Mouse (Mus musculus) effector memory CD4-positive, alpha-beta T cell, adult 7 months (primary cell): ENCODE data around the gene Hpdl. TPM values are rescaled to one million over a fixed set of nuclear protein-coding genes. Genes with fewer than 3 reads are reported as not detected.

Experiments
- polyA plus RNA-seq: library from polyadenylated mRNA; unstranded; fragments of 100-300 nt; shearing (Covaris generic); gene quantifications from one replicate; pipeline ENCODE4 v1.2.1, GENCODE M21; 2017

Hpdl gene
- 0.21 TPM for polyA plus RNA-seq

DNA sequence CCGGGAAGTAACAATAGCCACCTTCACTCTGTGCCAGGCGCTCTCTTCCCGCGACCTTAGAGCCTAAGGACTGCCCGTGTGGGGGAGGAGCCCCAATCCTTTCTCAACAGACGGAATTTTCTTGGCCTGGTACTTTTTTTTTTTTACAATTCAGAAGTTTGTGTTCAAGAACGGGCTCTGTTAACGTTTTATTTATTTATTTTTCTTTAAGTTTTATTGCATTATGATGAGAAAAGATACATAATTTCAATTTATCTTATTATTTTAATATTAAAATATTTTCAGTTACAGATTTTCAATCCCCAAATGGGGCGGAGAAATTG lies at the start of gene Hpdl:
Gene Hpdl, minus strand, starts transcription at position 14 of the 323 bp plus-strand sequence.

DNA sequence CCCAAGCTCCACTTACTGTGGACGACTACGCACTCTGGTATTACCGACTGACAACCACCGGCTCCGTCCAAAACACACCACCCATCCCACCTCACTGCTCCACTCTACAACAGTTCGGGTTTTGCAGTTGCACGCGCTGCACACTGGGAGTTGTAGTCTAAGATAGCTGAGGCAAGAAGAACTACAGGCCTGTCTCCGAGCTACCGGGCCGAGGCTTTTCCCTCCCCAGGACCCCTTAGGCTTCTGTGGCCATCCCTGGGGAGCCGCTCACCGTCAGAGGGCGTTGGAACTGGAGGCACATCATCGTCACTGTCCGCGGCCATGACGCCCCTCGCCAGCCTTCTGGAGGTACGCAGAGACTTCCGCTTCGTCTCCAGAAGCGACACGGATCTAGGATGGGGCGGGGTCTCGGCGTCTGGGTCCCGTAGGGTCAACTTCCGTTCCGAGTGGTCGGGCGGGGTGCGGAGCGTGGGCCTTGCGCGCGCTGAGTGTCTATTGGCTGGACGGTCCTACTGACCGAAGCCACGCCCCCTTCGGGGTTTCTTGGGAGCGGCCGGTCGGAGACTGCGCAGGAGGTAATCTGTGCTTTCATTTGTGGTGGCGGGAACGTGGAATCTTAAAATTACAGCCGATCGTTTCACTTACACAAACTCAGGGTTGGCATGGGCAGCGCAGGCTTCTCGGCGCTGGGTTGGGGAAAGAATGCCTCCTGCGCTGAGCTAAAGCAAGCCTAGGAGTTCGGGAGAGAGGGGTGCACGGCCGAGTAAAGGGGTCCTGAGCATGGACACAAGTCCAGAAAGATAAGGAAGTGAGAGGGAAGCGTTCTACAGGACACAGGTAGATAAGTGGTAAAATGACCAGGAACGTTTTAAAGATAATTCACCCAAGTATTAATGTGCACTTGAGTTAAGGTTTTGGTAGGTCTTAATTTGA lies 14.0 kb downstream of the Hpdl start, which contains the start of the genes Toe1 and Mutyh:
Gene Toe1, minus strand, starts transcription at position 444 of the 933 bp plus-strand sequence.
Gene Mutyh, plus strand, starts transcription at position 527 of the 933 bp plus-strand sequence.

Other genes with a start within 250 kb of the Hpdl start
- 5.5 TPM for gene Ccdc17, start 225.1 kb downstream of the Hpdl start, polyA plus RNA-seq
- gene Nasp, start 193.8 kb downstream of the Hpdl start, polyA plus RNA-seq = 88.4 TPM
- gene Akr1a1, start 170.0 kb downstream of the Hpdl start, polyA plus RNA-seq = 230 TPM
- 537 TPM for gene Prdx1, start 136.2 kb downstream of the Hpdl start, polyA plus RNA-seq
- 4.0 TPM for gene Mmachc, start 113.3 kb downstream of the Hpdl start, polyA plus RNA-seq
- gene Ccdc163, start 113.2 kb downstream of the Hpdl start, polyA plus RNA-seq = 4.8 TPM
- gene Tesk2, start 100.8 kb downstream of the Hpdl start, polyA plus RNA-seq = 5.3 TPM
- 35.2 TPM for gene Toe1, start 14.1 kb downstream of the Hpdl start, polyA plus RNA-seq
- 9.9 TPM for gene Mutyh, start 14.0 kb downstream of the Hpdl start, polyA plus RNA-seq
- 0.33 TPM for gene Zswim5, start 55.7 kb upstream of the Hpdl start, polyA plus RNA-seq
- gene Urod, start 172.7 kb upstream of the Hpdl start, polyA plus RNA-seq = 52.7 TPM
- 25.2 TPM for gene Hectd3, start 173.6 kb upstream of the Hpdl start, polyA plus RNA-seq
- 24.2 TPM for gene Eif2b3, start 197.7 kb upstream of the Hpdl start, polyA plus RNA-seq